Mouse (Mus musculus) midbrain, embryonic 11.5 days (tissue): ENCODE measurements around the gene Armc12. TPM values are rescaled to one million over a fixed set of nuclear protein-coding genes. Genes with fewer than 3 reads are reported as not detected.

ENCODE experiments used
- ATAC-seq: fragments of 200-750 bp; cut with Nextera tagmentation; 2 replicates; pipeline ENCODE4 v1.8.0; 2017; ENCODE audit warnings: moderate TSS enrichment, moderate library complexity; ENCODE audit not compliant: low FRiP score
- DNase-seq: peaks from one replicate; pipeline ENCODE4 v3.0.0; 2015; ENCODE audit warnings: low spot score; ENCODE audit errors: missing footprints
- H3K27ac ChIP-seq: fragments of 300-500 bp; sonication (generic); 2 replicates; pipeline ENCODE4 v1.5.1; 2014; ENCODE audit warnings: low read depth, low read length
- H3K27me3 ChIP-seq: fragments of 300-500 bp; sonication (generic); 2 replicates; pipeline ENCODE4 v1.6.1; 2014; ENCODE audit warnings: mild to moderate bottlenecking, low read length, moderate library complexity, mixed read lengths; ENCODE audit not compliant: control insufficient read depth, insufficient read depth
- H3K36me3 ChIP-seq: fragments of 300-500 bp; sonication (generic); 2 replicates; pipeline ENCODE4 v1.6.1; 2014; ENCODE audit warnings: mild to moderate bottlenecking, low read length, moderate library complexity, mixed read lengths; ENCODE audit not compliant: control insufficient read depth, insufficient read depth
- H3K4me1 ChIP-seq: fragments of 300-500 bp; sonication (generic); 2 replicates; pipeline ENCODE4 v1.6.1; 2014; ENCODE audit warnings: low read length; ENCODE audit not compliant: control insufficient read depth, insufficient read depth
- H3K4me2 ChIP-seq: fragments of 300-500 bp; sonication (generic); 2 replicates; pipeline ENCODE4 v1.6.1; 2014; ENCODE audit warnings: mild to moderate bottlenecking, moderate library complexity
- H3K4me3 ChIP-seq: fragments of 300-500 bp; sonication (generic); 2 replicates; pipeline ENCODE4 v1.5.1; 2014; ENCODE audit warnings: low read depth, low read length
- H3K9ac ChIP-seq: fragments of 300-500 bp; sonication (generic); 2 replicates; pipeline ENCODE4 v1.6.1; 2014; ENCODE audit warnings: low read length
- H3K9me3 ChIP-seq: fragments of 300-500 bp; sonication (generic); 2 replicates; pipeline ENCODE4 v1.6.1; 2016; ENCODE audit warnings: low read length; ENCODE audit not compliant: control insufficient read depth
- WGBS: fragments of 180-500 bp; shearing (Covaris S2); extraction: QIAGEN DNeasy Blood & Tissue Kit; methylation state at CpG from one replicate; pipeline ENCODE4 v1.1.7; 2014; 5-methylcytosine and 5-hydroxymethylcytosine counted together
- polyA plus RNA-seq: library from polyadenylated mRNA; unstranded; fragments of >200 nt; fragmentation: Nextera tagmentation; extraction: Ambion mirVana; gene quantifications from 2 replicates; pipeline ENCODE4 v1.2.1, GENCODE M21; 2014

Armc12 gene
- polyA plus RNA-seq, 1 experiment from 2014 or later: not detected

- no peak for ATAC-seq
- H3K9ac ChIP-seq: no peak overlapping the region
- no peaks in the 10 kb centered on the region for H3K36me3 ChIP-seq
- H3K27me3 ChIP-seq: no peaks in the 10 kb centered on the region
- 96% methylated on average over 8 of the region's 8 CpGs for WGBS
- DNase-seq: no peak
- H3K27ac ChIP-seq: no peak overlapping the region
- peaks cover 3% of the 10 kb centered on the region; the same call in 1 of the 2 replicates for H3K9me3 ChIP-seq
- H3K4me1 ChIP-seq: no peaks in the 10 kb centered on the region
- no peak overlapping the region for H3K4me2 ChIP-seq
- H3K4me3 ChIP-seq: no peak overlapping the region
These were observed 34.8 kb upstream of the Armc12 start for GRCm38 (mm10) chr17:28495832-28496231.

DNA sequence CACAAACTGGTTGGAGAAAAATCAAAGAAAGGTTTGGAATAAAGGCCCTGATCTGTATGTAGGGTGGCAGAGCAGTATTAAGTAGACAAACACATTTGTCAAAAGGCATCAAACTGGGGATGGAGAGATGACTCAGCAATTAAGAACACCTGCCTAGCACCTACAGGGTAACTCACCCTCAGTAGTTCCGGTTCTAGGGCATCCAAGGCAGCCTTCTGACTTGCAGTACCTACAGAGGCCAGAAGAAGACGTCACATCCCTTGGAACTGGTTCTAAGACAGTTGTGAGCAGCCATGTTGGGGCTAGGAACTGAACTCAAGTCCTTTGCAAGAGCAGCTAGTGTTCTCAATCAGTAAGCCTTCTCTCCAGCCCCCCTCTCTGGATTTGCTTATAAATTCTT lies 31.4 kb upstream of the Armc12 start:
- DNase-seq (peak; percentile 53), ATAC-seq (no peak)
- H3K27me3 ChIP-seq: no peaks in the 10 kb centered on the region
- H3K4me3 ChIP-seq: no peak overlapping the region
- no peak overlapping the region for H3K4me2 ChIP-seq
- no peaks in the 10 kb centered on the region for H3K4me1 ChIP-seq
- 68% methylated on average over 2 of the region's 2 CpGs for WGBS
- H3K27ac ChIP-seq: no peak overlapping the region
- H3K9ac ChIP-seq: no peak overlapping the region
- H3K36me3 ChIP-seq: no peaks in the 10 kb centered on the region
- H3K9me3 ChIP-seq: peaks cover 3% of the 10 kb centered on the region; the same call in 1 of the 2 replicates

GRCm38 (mm10) chr17:28500465-28500864 lies 30.1 kb upstream of the Armc12 start:
- Histone ChIP-seq H3K9ac (no peak overlapping the region), H3K27ac (no peak overlapping the region), H3K9me3 (peaks cover 3% of the 10 kb centered on the region; the same call in 1 of the 2 replicates), H3K36me3 (no peaks in the 10 kb centered on the region), H3K4me3 (no peak overlapping the region), H3K27me3 (no peaks in the 10 kb centered on the region), H3K4me2 (no peak overlapping the region), H3K4me1 (no peaks in the 10 kb centered on the region)
- peak; percentile 4 for DNase-seq
- ATAC-seq: no peak
- 84% methylated on average over 3 of the region's 3 CpGs for WGBS

GRCm38 (mm10) chr17:28502196-28502821 lies 28.3 kb upstream of the Armc12 start:
- Histone ChIP-seq H3K4me2 (no peak overlapping the region), H3K4me1 (0 out of 2 replicates have a peak, but pooled peaks cover 4% of the 10 kb centered on the region), H3K9ac (no peak overlapping the region), H3K36me3 (no peaks in the 10 kb centered on the region), H3K27me3 (no peaks in the 10 kb centered on the region), H3K4me3 (no peak overlapping the region), H3K9me3 (no peaks in the 10 kb centered on the region), H3K27ac (no peak overlapping the region)
- ATAC-seq (no peak), DNase-seq (peak; percentile 56)
- 71% methylated on average over 7 of the region's 7 CpGs for WGBS

DNA sequence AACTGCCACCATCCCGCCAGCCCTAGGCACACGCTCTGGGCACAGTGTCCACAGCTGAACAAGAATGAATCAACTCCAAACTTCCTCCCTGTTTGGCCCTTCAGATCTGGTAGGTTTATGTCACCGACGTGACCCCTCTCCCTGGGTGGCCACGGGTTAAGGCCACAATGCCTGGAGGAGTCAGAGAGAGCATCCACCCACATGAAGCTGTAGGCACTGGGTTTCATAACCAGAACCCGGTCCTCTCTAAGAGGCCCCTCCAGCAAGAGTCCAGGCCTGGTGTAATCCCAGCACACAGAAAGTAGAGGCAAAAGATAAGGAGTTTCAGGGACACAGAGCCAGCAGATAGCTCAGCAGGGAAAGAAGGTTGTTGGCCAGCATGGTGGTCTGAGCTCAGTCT lies 26.4 kb upstream of the Armc12 start:
- no peak for DNase-seq
- no peaks in the 10 kb centered on the region for H3K27me3 ChIP-seq
- H3K4me3 ChIP-seq: no peak overlapping the region
- no peak overlapping the region for H3K9ac ChIP-seq
- ATAC-seq: no peak
- no peaks in the 10 kb centered on the region for H3K9me3 ChIP-seq
- no peak overlapping the region for H3K27ac ChIP-seq
- H3K4me2 ChIP-seq: no peak overlapping the region
- 0 out of 2 replicates have a peak, but pooled peaks cover 4% of the 10 kb centered on the region for H3K4me1 ChIP-seq
- 82% methylated on average over 6 of the region's 6 CpGs for WGBS
- H3K36me3 ChIP-seq: no peaks in the 10 kb centered on the region

- DNase-seq (no peak), ATAC-seq (no peak)
- Histone ChIP-seq H3K4me3 (no peak overlapping the region), H3K27me3 (no peaks in the 10 kb centered on the region), H3K9me3 (no peaks in the 10 kb centered on the region), H3K4me2 (no peak overlapping the region), H3K36me3 (no peaks in the 10 kb centered on the region), H3K27ac (no peak overlapping the region), H3K4me1 (peaks cover 6% of the 10 kb centered on the region), H3K9ac (no peak overlapping the region)
- 91% methylated on average over 4 of the region's 4 CpGs for WGBS
These were observed 25.0 kb upstream of the Armc12 start for GRCm38 (mm10) chr17:28505591-28505990.

DNA sequence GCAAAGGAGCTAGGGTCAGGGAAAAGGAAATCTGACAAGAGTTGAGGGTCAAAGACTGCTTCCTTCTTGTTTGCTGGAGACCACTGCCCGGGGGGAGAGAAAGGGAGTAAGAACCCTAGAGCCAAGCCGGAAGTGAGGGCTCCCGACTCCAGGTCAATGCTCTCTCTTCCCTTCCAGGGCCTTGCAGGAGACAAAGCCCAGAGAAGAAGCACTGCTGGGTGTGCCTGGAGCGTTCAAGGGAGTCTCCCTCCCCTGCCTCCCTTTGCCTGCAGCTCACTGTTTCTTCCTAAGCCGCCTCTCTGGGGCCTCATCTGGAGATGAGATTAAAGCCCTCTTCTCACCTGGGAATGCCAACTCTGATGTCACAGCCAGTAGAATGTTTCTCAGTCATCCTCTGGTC lies 23.7 kb upstream of the Armc12 start:
- Histone ChIP-seq H3K9me3 (no peaks in the 10 kb centered on the region), H3K27ac (no peak overlapping the region), H3K4me2 (no peak overlapping the region), H3K4me3 (no peak overlapping the region), H3K4me1 (peaks cover 16% of the 10 kb centered on the region), H3K27me3 (no peaks in the 10 kb centered on the region; the same call in 1 of the 2 replicates), H3K36me3 (no peaks in the 10 kb centered on the region), H3K9ac (no peak overlapping the region)
- DNase-seq (no peak), ATAC-seq (no peak)
- WGBS: 19% methylated on average over 5 of the region's 5 CpGs

- no peaks in the 10 kb centered on the region for H3K9me3 ChIP-seq
- no peak overlapping the region for H3K4me2 ChIP-seq
- DNase-seq (no peak), ATAC-seq (no peak)
- H3K36me3 ChIP-seq: no peaks in the 10 kb centered on the region
- H3K4me1 ChIP-seq: peaks cover 16% of the 10 kb centered on the region
- H3K9ac ChIP-seq: no peak overlapping the region
- WGBS: 32% methylated on average over 5 of the region's 5 CpGs
- H3K27me3 ChIP-seq: no peaks in the 10 kb centered on the region; the same call in 1 of the 2 replicates
- no peak overlapping the region for H3K27ac ChIP-seq
- H3K4me3 ChIP-seq: no peak overlapping the region
These were observed 23.1 kb upstream of the Armc12 start for GRCm38 (mm10) chr17:28507496-28507895.

DNA sequence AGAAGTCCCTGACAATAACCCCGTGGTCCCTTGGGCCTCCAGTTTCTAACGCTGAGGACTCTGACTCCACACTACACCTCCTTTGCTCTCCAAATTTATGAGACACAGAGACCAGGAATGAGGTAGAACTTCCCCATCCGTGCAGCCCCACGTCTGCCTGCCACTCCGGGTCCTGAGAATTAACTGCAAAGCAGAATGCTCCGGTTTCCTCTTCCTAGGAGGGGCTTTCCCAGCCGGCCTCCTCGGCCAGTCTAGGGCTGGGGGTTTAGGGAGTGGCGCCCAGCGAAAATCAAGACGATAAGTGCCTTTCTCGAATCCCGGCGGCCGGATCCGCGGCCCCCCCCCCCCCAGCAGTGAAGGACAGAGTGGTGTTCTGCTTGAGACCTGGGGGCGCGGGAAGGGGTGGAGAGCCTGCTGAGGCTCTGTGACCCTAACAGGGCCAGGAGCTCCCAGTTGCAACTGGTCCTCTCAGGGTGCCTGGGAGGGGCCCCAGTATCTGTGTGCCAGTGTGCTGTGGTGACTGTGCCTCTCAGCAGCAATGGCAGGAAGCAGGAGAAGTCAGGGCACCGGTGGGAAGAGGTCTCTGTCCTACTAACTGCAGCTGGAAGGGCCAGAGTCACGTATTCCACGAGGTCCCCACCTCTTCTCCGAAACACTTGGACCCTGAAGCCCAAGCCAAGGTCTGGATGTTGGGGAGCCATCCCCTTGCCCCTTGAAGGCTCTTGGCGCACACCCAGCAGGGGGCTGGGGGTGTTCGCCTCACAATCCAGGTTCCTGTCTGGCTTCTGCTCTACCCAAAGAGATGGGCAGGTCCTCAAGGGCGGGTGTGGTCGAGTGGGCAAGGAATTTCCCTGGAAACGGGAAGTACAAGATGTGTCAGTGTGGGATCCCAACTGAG lies 19.9 kb upstream of the Armc12 start:
- H3K27me3 ChIP-seq: no peaks in the 10 kb centered on the region; the same call in 1 of the 2 replicates
- WGBS: 4% methylated on average over 28 of the region's 28 CpGs
- no peak overlapping the region for H3K27ac ChIP-seq
- no peak for ATAC-seq
- H3K4me3 ChIP-seq: peak overlapping the region; percentile 2; the same call in 1 of the 2 replicates
- DNase-seq: peak; percentile 89
- H3K4me1 ChIP-seq: peaks cover 16% of the 10 kb centered on the region
- no peak overlapping the region; the same call in 1 of the 2 replicates for H3K9ac ChIP-seq
- H3K36me3 ChIP-seq: no peaks in the 10 kb centered on the region
- peak overlapping the region; percentile 24 for H3K4me2 ChIP-seq
- H3K9me3 ChIP-seq: no peaks in the 10 kb centered on the region
